Mouse (Mus musculus) G1E (cell line): ENCODE measurements around the gene Gm17720.

ENCODE experiments used
- CTCF ChIP-seq: IDR thresholded peaks from 2 replicates; pipeline ENCODE4 v1.5.1; 2012; ENCODE audit warnings: low read depth, low read length, inconsistent platforms, mixed read lengths
- TAL1 ChIP-seq: conservative IDR thresholded peaks from 2 replicates; pipeline ENCODE4 v1.6.1; 2012; ENCODE audit warnings: low read depth, low read length, inconsistent platforms, mixed read lengths

DNA sequence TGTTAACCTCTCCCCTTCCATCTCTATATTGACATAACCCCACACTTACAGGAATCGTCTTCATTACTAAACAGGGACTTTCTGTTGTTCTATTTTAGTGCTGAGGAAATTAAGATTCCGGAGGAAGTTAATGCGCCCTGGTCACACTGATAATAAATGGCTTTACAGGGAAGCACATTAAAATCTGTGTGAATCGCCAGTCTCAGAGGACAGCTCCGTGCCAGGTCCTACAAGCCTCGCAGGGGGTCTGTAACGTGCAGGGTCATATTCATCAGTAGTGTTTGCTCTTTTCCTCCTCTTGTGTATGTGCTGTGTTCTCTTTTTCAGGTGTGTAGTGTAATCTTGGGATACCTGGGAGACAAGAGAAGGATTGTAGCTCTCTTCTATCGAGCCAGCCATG, 44.3 kb downstream of the Gm17720 start:
- TF ChIP-seq CTCF (no peak), TAL1 (no peak)
